Mouse (Mus musculus) midbrain, embryonic 14.5 days (tissue): ENCODE measurements at regions not wholly inside any gene's neighbourhood (a gene's known extent, or its start where the extent isn't known, plus 50 kb on each side); places are given as distances from the start of the nearest gene placed in this dataset.
"Not testable (repeated sequence)": the region's sequence is repeated elsewhere in the genome, so short reads cannot be mapped to it uniquely, and the experiment has no call there.

Experiments
- ATAC-seq: fragments of 200-750 bp; cut with Nextera tagmentation; 2 replicates; pipeline ENCODE4 v1.8.0; 2017; ENCODE audit warnings: moderate number of reproducible peaks, moderate library complexity; ENCODE audit not compliant: low FRiP score, low TSS enrichment
- DNase-seq: peaks from one replicate; pipeline ENCODE4 v3.0.0-alpha.2; 2015
- H3K27ac ChIP-seq: fragments of 300-500 bp; sonication (generic); replicated peaks from 2 replicates; pipeline ENCODE4 v1.5.1; 2014; ENCODE audit warnings: mild to moderate bottlenecking, low read depth, low read length, moderate library complexity
- H3K27me3 ChIP-seq: fragments of 300-500 bp; sonication (generic); 2 replicates; pipeline ENCODE4 v1.6.1; 2014; ENCODE audit warnings: low read length, control low read depth, mixed read lengths; ENCODE audit not compliant: control insufficient read depth, insufficient read depth
- H3K36me3 ChIP-seq: fragments of 300-500 bp; sonication (generic); 2 replicates; pipeline ENCODE4 v1.6.1; 2014; ENCODE audit warnings: low read length, control low read depth; ENCODE audit not compliant: control insufficient read depth, insufficient read depth
- H3K4me1 ChIP-seq: fragments of 300-500 bp; sonication (generic); 2 replicates; pipeline ENCODE4 v1.6.1; 2014; ENCODE audit warnings: mild to moderate bottlenecking, antibody characterized with exemption, low read length, control low read depth; ENCODE audit not compliant: control insufficient read depth, insufficient read depth
- H3K4me2 ChIP-seq: fragments of 300-500 bp; sonication (generic); 2 replicates; pipeline ENCODE4 v1.6.1; 2014; ENCODE audit warnings: mild to moderate bottlenecking, low read length, moderate library complexity
- H3K4me3 ChIP-seq: fragments of 300-500 bp; sonication (generic); replicated peaks from 2 replicates; pipeline ENCODE4 v1.5.1; 2014; ENCODE audit warnings: low read depth, low read length
- H3K9ac ChIP-seq: fragments of 300-500 bp; sonication (generic); replicated peaks from 2 replicates; pipeline ENCODE4 v1.6.1; 2014; ENCODE audit warnings: mild to moderate bottlenecking, low read length, moderate library complexity
- H3K9me3 ChIP-seq: fragments of 300-500 bp; sonication (generic); 2 replicates; pipeline ENCODE4 v1.6.1; 2016; ENCODE audit warnings: low read length, control low read depth, mixed read lengths; ENCODE audit not compliant: control insufficient read depth
- WGBS: fragments of 180-500 bp; shearing (Covaris S2); extraction: QIAGEN DNeasy Blood & Tissue Kit; methylation state at CpG from one replicate; pipeline ENCODE4 v1.1.7; 2014; 5-methylcytosine and 5-hydroxymethylcytosine counted together

DNA sequence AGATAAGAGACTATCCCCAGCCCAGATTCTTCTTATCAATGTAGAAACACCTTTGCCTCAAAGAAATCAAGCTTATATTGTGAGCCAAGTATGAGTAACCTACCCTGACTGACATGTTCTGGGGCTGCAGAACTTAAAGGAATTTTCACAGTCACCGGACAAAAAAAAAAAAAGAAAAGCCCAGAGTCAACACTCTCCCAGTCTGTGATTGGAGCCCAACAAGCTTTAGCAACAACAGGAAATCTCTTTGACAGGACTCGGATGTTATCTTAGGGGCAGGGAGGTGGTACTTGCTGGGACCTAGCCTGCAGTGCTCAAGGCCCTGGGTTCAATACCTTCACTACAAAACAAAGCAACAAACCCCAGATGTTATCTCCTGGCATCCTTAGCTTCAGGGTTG lies 114.2 kb downstream of the Nectin1 start:
- peaks cover 10% of the 10 kb centered on the region; the same call in 1 of the 2 replicates for H3K27me3 ChIP-seq
- H3K9ac ChIP-seq, result no peak overlapping the region
- no peaks in the 10 kb centered on the region for H3K36me3 ChIP-seq
- H3K9me3 ChIP-seq, result no peaks in the 10 kb centered on the region
- H3K4me2 ChIP-seq, result no peak overlapping the region
- no peak overlapping the region for H3K27ac ChIP-seq
- WGBS, result 60% methylated on average over 2 of the region's 2 CpGs
- DNase-seq (no peak), ATAC-seq (no peak)
- H3K4me3 ChIP-seq, result no peak overlapping the region
- no peaks in the 10 kb centered on the region for H3K4me1 ChIP-seq

DNA sequence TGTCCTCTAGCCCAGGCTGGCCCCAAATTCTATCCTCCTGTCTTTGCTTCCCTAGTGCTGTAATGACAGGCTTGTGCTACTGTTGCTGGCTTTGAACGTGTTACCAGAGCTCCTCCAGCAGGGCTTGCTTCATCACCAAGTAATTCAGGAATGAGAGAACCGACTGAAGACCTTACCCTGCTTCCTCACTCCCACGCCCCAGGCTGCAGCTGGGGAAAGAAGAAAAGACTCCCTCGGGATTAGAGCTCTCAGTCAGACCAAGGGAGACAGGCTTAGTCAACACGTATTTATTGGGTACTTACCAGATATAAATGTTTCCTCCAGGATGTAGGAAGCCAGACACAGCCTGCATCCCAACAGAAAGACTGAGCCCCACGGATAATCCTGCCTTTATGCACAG lies 115.0 kb downstream of the Nectin1 start:
- Histone ChIP-seq H3K9ac (no peak overlapping the region), H3K4me1 (peaks cover 5% of the 10 kb centered on the region; the same call in 1 of the 2 replicates), H3K9me3 (no peaks in the 10 kb centered on the region), H3K4me3 (no peak overlapping the region), H3K36me3 (no peaks in the 10 kb centered on the region), H3K27me3 (peaks cover 10% of the 10 kb centered on the region; the same call in 1 of the 2 replicates), H3K27ac (no peak overlapping the region), H3K4me2 (no peak overlapping the region)
- no peak for DNase-seq
- 28% methylated on average over 6 of the region's 6 CpGs for WGBS
- no peak for ATAC-seq

DNA sequence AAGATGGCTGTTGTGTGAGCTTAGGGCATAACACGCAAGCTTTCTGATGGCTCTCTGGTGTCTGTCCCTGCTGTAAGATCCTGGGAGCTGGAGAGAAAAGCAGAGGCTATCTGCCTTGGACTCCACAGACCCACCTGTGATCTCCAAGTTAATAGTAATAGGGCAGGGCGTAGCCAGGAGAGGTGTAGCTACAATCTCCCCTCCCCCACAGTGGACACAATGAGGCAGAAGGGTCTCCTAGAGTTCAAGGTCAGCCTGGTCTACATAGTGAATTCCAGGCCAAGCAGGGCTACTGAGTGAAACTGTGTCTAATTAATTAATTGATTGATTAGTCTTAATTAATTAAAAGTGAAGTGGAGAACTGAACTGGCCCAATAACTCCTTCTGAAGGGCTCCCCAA lies 116.5 kb downstream of the Nectin1 start:
- Histone ChIP-seq H3K4me1 (peaks cover 15% of the 10 kb centered on the region), H3K27ac (no peak overlapping the region), H3K9me3 (no peaks in the 10 kb centered on the region), H3K4me2 (no peak overlapping the region), H3K36me3 (no peaks in the 10 kb centered on the region), H3K27me3 (peaks cover 10% of the 10 kb centered on the region; the same call in 1 of the 2 replicates), H3K9ac (no peak overlapping the region), H3K4me3 (no peak overlapping the region)
- ATAC-seq (no peak), DNase-seq (no peak)
- 94% methylated on average over 2 of the region's 2 CpGs for WGBS

DNA sequence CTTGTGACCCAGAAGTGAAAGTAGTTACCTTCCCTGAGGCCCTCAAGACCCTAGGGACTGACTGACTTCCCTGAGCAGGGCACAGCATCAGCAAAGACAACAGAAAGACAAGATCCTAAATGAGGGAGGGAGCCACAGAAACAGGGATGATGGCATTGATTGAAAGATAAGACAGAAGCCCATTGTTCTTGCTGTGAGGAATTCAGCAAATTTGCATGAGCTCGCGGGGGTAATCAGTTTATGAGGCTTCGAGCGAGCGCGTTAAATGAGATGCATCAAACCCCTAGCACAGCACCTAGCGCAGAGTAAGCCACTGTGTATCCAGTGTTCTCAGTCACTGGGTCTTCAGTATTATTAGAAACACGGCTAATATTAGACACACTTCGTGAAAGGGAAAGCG lies 117.6 kb downstream of the Nectin1 start:
- 36% methylated on average over 10 of the region's 10 CpGs for whole genome bisulfite sequencing
- no peaks in the 10 kb centered on the region for H3K36me3 ChIP-seq
- peaks cover 15% of the 10 kb centered on the region for H3K4me1 ChIP-seq
- no peak overlapping the region for H3K4me2 ChIP-seq
- H3K9me3 ChIP-seq, result no peaks in the 10 kb centered on the region
- peaks cover 10% of the 10 kb centered on the region; the same call in 1 of the 2 replicates for H3K27me3 ChIP-seq
- H3K9ac ChIP-seq, result no peak overlapping the region
- ATAC-seq (no peak), DNase-seq (no peak)
- no peak overlapping the region for H3K4me3 ChIP-seq
- no peak overlapping the region for H3K27ac ChIP-seq

DNA sequence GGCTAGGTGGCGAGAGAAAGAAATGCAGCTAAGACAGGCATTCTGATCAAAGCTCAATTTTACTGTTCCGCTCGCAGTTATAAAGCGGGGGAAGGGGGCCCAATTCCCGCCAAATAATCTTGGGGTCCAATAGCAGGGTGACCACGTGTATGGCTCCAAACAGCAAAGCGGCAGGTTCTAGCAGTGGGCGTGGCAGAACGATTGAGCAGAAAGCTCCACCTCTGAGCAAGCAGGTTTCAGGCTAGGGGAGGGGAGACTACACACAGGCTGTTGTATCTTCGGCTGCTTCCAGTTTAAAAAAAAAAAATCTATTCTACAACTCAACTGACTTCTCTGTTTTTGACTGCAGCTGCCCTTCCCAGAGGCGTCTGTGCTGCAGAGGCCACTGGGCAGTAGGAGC lies 118.2 kb downstream of the Nectin1 start:
- H3K9me3 ChIP-seq, H3K27me3 ChIP-seq, H3K9ac ChIP-seq, H3K4me2 ChIP-seq, ATAC-seq, H3K36me3 ChIP-seq, H3K27ac ChIP-seq, DNase-seq, H3K4me3 ChIP-seq: not testable (repeated sequence)
- peaks cover 15% of the 10 kb centered on the region for H3K4me1 ChIP-seq
- 25% methylated on average over 11 of the region's 11 CpGs for WGBS

DNA sequence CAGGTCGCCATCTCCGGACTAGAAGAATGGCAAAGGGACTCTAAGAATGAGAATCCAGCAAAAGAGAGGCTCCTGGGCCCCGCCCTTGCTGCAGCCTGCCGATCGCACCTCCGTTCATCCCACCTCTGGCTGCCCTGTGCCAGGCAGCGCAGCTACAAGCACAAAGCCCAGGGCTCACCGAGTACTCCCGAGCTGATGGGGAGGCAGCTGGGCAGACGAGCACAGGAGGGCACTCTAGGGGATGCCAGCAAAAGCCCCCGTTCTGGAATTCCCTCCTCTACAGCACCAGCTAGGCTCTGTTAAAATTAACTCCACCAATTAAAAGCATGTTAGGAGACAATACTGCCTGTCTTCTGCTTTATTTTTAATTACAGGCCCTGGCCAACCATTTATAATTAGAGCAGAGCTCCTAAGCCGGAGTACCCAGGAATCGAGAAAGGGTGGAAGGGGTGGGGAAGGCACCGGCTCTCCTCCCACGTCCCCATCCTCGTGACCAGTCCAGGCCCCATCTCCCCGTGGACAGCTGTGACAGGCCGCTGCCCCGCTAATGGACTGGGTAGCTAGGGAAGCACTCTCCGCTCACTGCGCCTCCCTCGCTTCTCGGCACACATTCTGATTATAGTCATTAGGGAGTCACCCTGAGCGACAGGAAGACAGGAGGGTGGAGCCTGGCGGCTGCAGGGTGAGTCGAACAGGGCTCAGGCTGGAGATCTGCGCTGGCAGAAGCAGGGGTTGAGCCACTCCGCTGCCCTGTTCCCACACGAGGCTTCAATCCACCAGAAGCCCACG lies 120.0 kb downstream of the Nectin1 start:
- DNase-seq (peak; percentile 71), ATAC-seq (peak; percentile 64)
- H3K36me3 ChIP-seq, result no peaks in the 10 kb centered on the region
- H3K4me2 ChIP-seq, result peak overlapping the region; percentile 43
- peak overlapping the region; percentile 37; the same call in 1 of the 2 replicates for H3K9ac ChIP-seq
- H3K4me3 ChIP-seq, result 0 out of 2 replicates have a peak overlapping the region, but pooled peaks have one; percentile 5
- peak overlapping the region; percentile 52 for H3K27ac ChIP-seq
- 2% methylated on average over 30 of the region's 30 CpGs for WGBS
- peaks cover 15% of the 10 kb centered on the region for H3K4me1 ChIP-seq
- H3K27me3 ChIP-seq, result peaks cover 10% of the 10 kb centered on the region; the same call in 1 of the 2 replicates
- H3K9me3 ChIP-seq, result no peaks in the 10 kb centered on the region

DNA sequence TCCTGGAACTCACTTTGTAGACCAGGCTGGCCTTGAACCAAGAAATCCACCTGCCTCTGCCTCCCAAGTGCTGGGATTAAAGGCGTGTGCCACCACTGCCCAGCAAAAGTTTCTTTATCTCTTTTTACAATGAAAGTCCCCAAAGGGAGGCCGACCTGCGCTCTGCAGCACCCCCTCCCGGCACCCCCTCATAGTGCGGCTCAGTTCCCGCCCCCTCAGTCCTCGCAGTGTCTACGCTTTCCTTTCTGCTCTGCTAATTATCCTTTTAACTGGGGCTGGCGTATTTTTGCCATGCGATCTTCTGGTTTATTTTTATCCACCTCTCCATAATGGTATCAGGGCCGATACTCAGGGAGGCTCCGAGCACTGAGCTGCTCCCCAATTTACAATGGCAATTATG lies 123.0 kb downstream of the Nectin1 start:
- H3K27ac ChIP-seq, result no peak overlapping the region
- H3K4me1 ChIP-seq, result peaks cover 15% of the 10 kb centered on the region
- DNase-seq (no peak), ATAC-seq (no peak)
- no peaks in the 10 kb centered on the region for H3K36me3 ChIP-seq
- H3K9me3 ChIP-seq, result no peaks in the 10 kb centered on the region
- WGBS, result 73% methylated on average over 12 of the region's 12 CpGs
- 0 out of 2 replicates have a peak, but pooled peaks cover 7% of the 10 kb centered on the region for H3K27me3 ChIP-seq
- H3K4me3 ChIP-seq, result no peak overlapping the region
- H3K9ac ChIP-seq, result no peak overlapping the region
- H3K4me2 ChIP-seq, result no peak overlapping the region

DNA sequence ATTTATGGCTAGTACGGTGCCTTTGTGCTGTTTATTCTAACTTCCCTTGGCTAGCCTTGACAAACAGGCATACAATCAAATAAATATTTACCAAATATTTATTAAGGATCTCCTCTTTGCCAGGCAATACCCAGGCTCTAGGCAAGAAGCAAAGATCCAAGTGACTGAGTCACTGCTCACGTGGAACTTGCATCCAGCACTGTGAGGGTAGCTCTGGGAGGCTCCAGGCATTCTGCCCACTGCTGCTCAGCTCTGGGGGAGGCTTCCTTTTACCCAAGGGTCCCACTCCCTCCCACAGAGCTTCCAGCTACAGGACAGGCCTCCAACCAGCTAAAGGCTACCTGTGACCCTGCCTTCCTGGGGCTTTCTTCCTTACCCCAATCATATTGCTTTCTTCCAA lies 130.1 kb downstream of the Nectin1 start:
- DNase-seq (no peak), ATAC-seq (no peak)
- whole genome bisulfite sequencing, result 89% methylated on average over 2 of the region's 2 CpGs
- Histone ChIP-seq H3K27ac (no peak overlapping the region), H3K4me2 (no peak overlapping the region), H3K4me1 (peaks cover 2% of the 10 kb centered on the region; the same call in 1 of the 2 replicates), H3K9me3 (no peaks in the 10 kb centered on the region), H3K27me3 (peaks cover 16% of the 10 kb centered on the region), H3K4me3 (no peak overlapping the region), H3K9ac (no peak overlapping the region), H3K36me3 (no peaks in the 10 kb centered on the region)

DNA sequence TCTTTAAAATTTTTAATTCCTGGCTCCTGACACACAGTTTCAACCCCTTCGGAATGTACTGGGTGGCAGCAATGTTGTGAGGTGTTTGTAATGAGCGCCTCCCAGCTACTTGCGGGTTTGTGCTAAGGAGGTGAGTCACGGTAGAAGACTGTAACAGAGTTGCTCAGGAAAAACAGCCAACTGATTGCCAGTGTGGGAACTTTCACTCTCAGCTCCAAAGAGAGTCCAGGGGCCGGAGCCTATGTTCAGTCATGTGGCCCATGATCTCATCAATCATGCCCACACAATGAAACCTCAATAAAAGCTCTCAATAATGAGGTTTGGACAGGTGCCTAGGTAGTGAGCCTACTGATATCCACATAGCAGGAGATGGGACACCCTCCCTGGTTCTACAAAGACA lies 130.5 kb downstream of the Nectin1 start:
- Histone ChIP-seq H3K4me2 (no peak overlapping the region), H3K27ac (no peak overlapping the region), H3K27me3 (peaks cover 21% of the 10 kb centered on the region), H3K9me3 (no peaks in the 10 kb centered on the region), H3K36me3 (no peaks in the 10 kb centered on the region), H3K9ac (no peak overlapping the region), H3K4me1 (peaks cover 7% of the 10 kb centered on the region), H3K4me3 (no peak overlapping the region)
- DNase-seq, result no peak
- ATAC-seq, result no peak
- WGBS, result 85% methylated on average over 5 of the region's 5 CpGs
